Mouse (Mus musculus) erythroblast, embryonic 14.5 days (primary cell): ENCODE data around the gene Fam20b.

Experiments used
- GATA1 ChIP-seq: IDR thresholded peaks from 2 replicates; pipeline ENCODE4 v1.6.1; 2012; ENCODE audit warnings: low read length, inconsistent platforms, mixed read lengths
- TAL1 ChIP-seq: IDR thresholded peaks from 3 replicates; pipeline ENCODE4 v1.6.1; 2012; ENCODE audit warnings: low read length, inconsistent platforms, mixed read lengths

- TF ChIP-seq GATA1: no peak
- no peak for TF ChIP-seq TAL1
Observed at GRCm38 (mm10) chr1:156686025-156686661, 32.7 kb downstream of the Fam20b start.
